Mouse (Mus musculus): ENCODE results near the gene Otop1. TPM values are rescaled to one million over a fixed set of nuclear protein-coding genes. Genes with fewer than 3 reads are reported as not detected.

Gene Otop1
- total and polyA plus RNA-seq, 2 experiments from 2014 or later: 0.07 to 0.11 TPM

DNA sequence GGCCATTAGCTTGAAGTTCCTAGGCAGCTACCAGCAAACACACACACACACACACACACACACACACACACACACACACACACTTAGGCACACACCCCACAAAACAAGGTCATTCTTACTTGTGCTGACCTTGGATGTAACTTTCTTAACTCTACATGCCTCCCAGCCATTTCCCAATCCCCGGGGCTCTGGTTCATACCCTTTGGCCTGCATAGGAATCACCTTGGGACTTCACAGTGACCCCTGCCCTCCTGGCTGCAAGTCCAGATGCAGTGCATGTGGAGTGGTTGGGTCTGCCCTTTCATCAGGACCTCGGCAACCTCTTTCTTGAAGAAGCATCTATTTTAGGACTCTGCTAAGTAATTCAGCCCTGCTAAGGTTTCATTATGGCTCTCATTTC lies 29.5 kb downstream of the Otop1 start:
- Histone ChIP-seq H3K9me3 (ENCODE audit: low read length) (no peaks in the 10 kb centered on the region), H3K9ac (replicated peaks; ENCODE audit: low read length, poor library complexity, severe bottlenecking) (no peak overlapping the region), H3K4me1 (ENCODE audit: insufficient read depth, low read length) (no peaks in the 10 kb centered on the region), H3K27me3 (ENCODE audit: insufficient read depth, low read length) (peaks cover 6% of the 10 kb centered on the region; the same call in 1 of the 2 replicates), H3K4me3 (ENCODE audit: low read depth, low read length) (no peak overlapping the region), H3K36me3 (ENCODE audit: insufficient read depth, low read length) (no peaks in the 10 kb centered on the region), H3K4me2 (ENCODE audit: low read depth, low read length, poor library complexity, severe bottlenecking) (no peak overlapping the region), H3K27ac (ENCODE audit: low read depth, low read length) (no peak overlapping the region)
- no peak for ATAC-seq (ENCODE audit: low FRiP score)
- 86% methylated on average over 2 of the region's 2 CpGs for WGBS
- DNase-seq (ENCODE audit: low spot score): no peak
- TF ChIP-seq CTCF (IDR thresholded peaks at IDR 0.05): no peak

- H3K27me3 ChIP-seq (ENCODE audit: insufficient read depth, low read length): peaks cover 6% of the 10 kb centered on the region; the same call in 1 of the 2 replicates
- peak overlapping the region; percentile 31 for H3K4me3 ChIP-seq (ENCODE audit: low read depth, low read length)
- H3K27ac ChIP-seq (ENCODE audit: low read depth, low read length): no peak overlapping the region
- peak; percentile 86 for ATAC-seq (ENCODE audit: low FRiP score)
- H3K9me3 ChIP-seq (ENCODE audit: low read length): no peaks in the 10 kb centered on the region
- no peaks in the 10 kb centered on the region for H3K36me3 ChIP-seq (ENCODE audit: insufficient read depth, low read length)
- H3K4me1 ChIP-seq (ENCODE audit: insufficient read depth, low read length): no peaks in the 10 kb centered on the region
- WGBS: 10% methylated on average over 26 of the region's 26 CpGs
- peak overlapping the region; percentile 61 for H3K4me2 ChIP-seq (ENCODE audit: low read depth, low read length, poor library complexity, severe bottlenecking)
- H3K9ac ChIP-seq (replicated peaks; ENCODE audit: low read length, poor library complexity, severe bottlenecking): no peak overlapping the region
- DNase-seq (ENCODE audit: low spot score): peak; percentile 88
- TF ChIP-seq CTCF (IDR thresholded peaks at IDR 0.05): peak; percentile 96
These were observed 31.7 kb downstream of the Otop1 start for GRCm38 (mm10) chr5:38307255-38308101.

DNA sequence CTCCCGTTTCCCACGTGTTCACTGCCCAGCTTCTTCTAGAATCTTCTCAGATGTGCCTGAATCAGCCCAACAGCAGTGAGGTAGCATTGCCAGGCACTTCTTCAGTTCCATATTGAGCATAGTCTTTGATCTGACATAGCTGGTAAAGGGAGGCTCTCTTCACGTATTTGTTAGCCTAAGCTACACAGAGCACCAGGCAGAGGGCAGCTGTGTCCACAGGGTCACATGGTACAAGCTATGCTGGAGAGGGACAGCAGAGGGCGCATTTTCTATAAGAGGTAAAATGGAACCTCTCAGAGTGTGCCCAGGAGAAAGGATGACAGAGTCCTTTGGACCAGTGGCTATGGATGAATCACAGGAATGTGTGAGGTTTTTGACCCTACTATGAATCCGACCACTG lies 33.1 kb downstream of the Otop1 start:
- H3K27me3 ChIP-seq (ENCODE audit: insufficient read depth, low read length): peaks cover 6% of the 10 kb centered on the region; the same call in 1 of the 2 replicates
- H3K4me1 ChIP-seq (ENCODE audit: insufficient read depth, low read length): no peaks in the 10 kb centered on the region

GRCm38 (mm10) chr5:38309795-38310194 lies 34.0 kb downstream of the Otop1 start:
- H3K9ac ChIP-seq (replicated peaks; ENCODE audit: low read length, poor library complexity, severe bottlenecking): no peak overlapping the region
- no peak overlapping the region for H3K4me3 ChIP-seq (ENCODE audit: low read depth, low read length)
- no peaks in the 10 kb centered on the region for H3K36me3 ChIP-seq (ENCODE audit: insufficient read depth, low read length)
- 72% methylated on average over 3 of the region's 3 CpGs for WGBS
- TF ChIP-seq CTCF (IDR thresholded peaks at IDR 0.05): no peak
- ATAC-seq (ENCODE audit: low FRiP score) (no peak), DNase-seq (ENCODE audit: low spot score) (no peak)
- peaks cover 6% of the 10 kb centered on the region; the same call in 1 of the 2 replicates for H3K27me3 ChIP-seq (ENCODE audit: insufficient read depth, low read length)
- no peaks in the 10 kb centered on the region for H3K4me1 ChIP-seq (ENCODE audit: insufficient read depth, low read length)
- H3K27ac ChIP-seq (ENCODE audit: low read depth, low read length): no peak overlapping the region
- H3K4me2 ChIP-seq (ENCODE audit: low read depth, low read length, poor library complexity, severe bottlenecking): no peak overlapping the region
- no peaks in the 10 kb centered on the region for H3K9me3 ChIP-seq (ENCODE audit: low read length)

More for the DNA sequence above, 33.1 kb downstream of the Otop1 start:
- ATAC-seq (ENCODE audit: low FRiP score) (no peak), DNase-seq (ENCODE audit: low spot score) (peak; percentile 51)
- Histone ChIP-seq H3K4me3 (ENCODE audit: low read depth, low read length) (no peak overlapping the region), H3K36me3 (ENCODE audit: insufficient read depth, low read length) (no peaks in the 10 kb centered on the region), H3K4me2 (ENCODE audit: low read depth, low read length, poor library complexity, severe bottlenecking) (no peak overlapping the region), H3K27ac (ENCODE audit: low read depth, low read length) (no peak overlapping the region), H3K9ac (replicated peaks; ENCODE audit: low read length, poor library complexity, severe bottlenecking) (no peak overlapping the region), H3K9me3 (ENCODE audit: low read length) (no peaks in the 10 kb centered on the region)
- peak; percentile 63 for TF ChIP-seq CTCF (IDR thresholded peaks at IDR 0.05)
- 60% methylated on average over 5 of the region's 5 CpGs for WGBS

DNA sequence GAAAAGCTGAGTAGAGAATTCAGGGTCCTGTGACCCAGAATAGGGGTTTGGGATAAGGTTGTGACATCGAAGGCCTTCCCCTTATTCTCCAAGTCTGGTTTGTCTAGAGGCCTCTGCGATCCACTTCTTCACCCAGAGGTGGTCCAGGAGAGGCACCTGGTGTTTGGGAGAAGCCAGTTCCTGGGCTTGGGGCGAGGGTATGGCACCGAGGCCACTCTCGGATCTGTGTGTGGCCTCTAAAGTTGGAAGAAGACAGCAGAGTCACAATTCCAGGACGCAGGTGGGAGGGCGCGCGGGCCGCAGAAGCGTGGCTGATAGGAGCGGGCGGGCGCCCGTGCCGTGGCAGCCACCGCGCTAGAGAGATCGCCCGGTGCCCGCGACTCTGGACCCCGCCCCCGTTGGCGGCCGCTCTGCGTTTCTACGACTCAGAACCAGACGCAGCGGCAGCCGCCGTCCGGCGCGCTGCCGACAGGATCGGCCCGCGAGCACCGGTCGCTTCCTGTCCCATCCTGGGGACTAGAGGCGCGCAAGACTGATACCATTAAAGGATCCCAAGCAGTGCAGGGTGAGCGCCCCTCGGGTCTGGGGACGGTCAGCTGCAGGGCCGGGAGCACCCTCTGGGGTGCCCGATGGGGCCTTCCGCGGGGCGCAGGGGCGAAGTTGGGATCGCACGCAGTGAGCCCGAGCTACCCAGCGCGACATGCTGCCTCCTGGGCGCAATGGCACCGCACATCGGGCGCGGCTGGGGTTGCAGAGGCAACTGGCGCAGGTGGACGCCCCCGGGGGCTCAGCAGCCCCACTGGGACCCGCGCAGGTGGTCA lies 43.4 kb downstream of the Otop1 start, which contains the start of gene Drd5:
Gene Drd5 (plus strand): TSS at position 402 of the 821 bp plus-strand sequence.
- DNase-seq (ENCODE audit: low spot score) (no peak), ATAC-seq (ENCODE audit: low FRiP score) (0 out of 2 replicates have a peak, but pooled peaks have one; percentile 39)
- Histone ChIP-seq H3K4me1 (ENCODE audit: insufficient read depth, low read length) (peaks cover 6% of the 10 kb centered on the region; the same call in 1 of the 2 replicates), H3K36me3 (ENCODE audit: insufficient read depth, low read length) (no peaks in the 10 kb centered on the region), H3K4me3 (ENCODE audit: low read depth, low read length) (peak within 1 kb of the TSS; percentile 48), H3K27ac (ENCODE audit: low read depth, low read length) (no peak within 1 kb of the TSS), H3K9me3 (ENCODE audit: low read length) (no peaks in the 10 kb centered on the region), H3K9ac (replicated peaks; ENCODE audit: low read length, poor library complexity, severe bottlenecking) (peak within 1 kb of the TSS; percentile 63; the same call in 1 of the 2 replicates), H3K4me2 (ENCODE audit: low read depth, low read length, poor library complexity, severe bottlenecking) (peak within 1 kb of the TSS; percentile 84), H3K27me3 (ENCODE audit: insufficient read depth, low read length) (peaks cover 31% of the 10 kb centered on the region)
- 4% methylated on average over 58 of the region's 67 CpGs for WGBS
- TF ChIP-seq CTCF (IDR thresholded peaks at IDR 0.05): no peak; the same call in 1 of the 2 replicates

Data from midbrain, postnatal 0 days (tissue).